Mouse (Mus musculus): Measurements from ENCODE around the gene 4931414P19Rik. TPM values are rescaled to one million over a fixed set of nuclear protein-coding genes. Genes with fewer than 3 reads are reported as not detected.

Gene 4931414P19Rik
- total RNA-seq, 2 experiments from 2014 or later, result 6.6 to 8.4 TPM

DNA sequence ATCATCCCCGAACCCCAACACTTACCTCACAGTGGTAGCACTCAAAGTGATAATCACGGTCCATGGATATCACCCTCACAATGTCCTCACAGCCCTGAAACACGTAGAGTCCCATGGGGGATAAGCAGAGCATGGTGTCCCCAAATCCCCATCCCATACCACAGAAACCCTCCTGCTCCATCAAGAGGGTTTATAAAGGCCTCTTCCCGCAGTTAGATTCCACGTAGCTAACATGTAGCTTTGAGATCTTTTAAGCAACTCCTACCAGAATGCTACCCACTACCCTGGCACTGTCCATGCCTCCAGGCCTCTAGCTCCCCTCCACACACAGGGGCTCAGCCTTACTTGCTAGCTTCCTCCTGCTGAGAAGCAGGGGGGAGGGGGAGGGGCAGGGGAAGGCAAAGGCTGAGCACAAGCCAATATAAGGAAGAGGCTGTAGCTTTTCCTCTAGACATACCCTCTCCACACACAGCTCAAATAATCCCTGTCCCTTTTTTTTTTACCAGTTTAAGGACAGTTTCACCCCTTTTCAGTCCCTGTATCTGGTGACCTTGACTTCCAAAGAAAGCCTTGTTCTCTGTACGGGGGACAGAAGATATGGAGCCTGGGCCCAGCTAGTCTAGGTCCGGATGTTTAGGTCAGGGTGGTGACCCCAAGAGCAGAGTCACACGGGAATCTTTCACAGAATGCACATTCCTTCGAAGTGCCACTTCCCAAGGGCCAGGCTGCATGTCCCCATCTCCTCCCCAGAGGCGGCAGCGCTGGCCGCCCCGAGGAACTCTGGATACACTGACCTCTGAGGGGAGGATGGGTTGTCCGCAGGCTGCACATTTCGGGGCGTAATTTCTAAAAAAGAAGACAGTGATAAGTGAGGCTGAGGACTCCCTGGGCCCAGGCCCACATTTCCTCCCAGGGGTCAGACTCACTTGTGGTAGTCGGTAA is 36.1 kb downstream of the 4931414P19Rik start:
- intact Hi-C loops (cut with DNase I), result loop anchor here (2.0 to 5.0 kb wide), 2 partner anchors 53 to 71 kb away; partner anchors contain the start of genes Cdh24, Gm17606 and Psmb11
- DNase-seq (ENCODE audit: low spot score in 2 of 2), result no peak

DNA sequence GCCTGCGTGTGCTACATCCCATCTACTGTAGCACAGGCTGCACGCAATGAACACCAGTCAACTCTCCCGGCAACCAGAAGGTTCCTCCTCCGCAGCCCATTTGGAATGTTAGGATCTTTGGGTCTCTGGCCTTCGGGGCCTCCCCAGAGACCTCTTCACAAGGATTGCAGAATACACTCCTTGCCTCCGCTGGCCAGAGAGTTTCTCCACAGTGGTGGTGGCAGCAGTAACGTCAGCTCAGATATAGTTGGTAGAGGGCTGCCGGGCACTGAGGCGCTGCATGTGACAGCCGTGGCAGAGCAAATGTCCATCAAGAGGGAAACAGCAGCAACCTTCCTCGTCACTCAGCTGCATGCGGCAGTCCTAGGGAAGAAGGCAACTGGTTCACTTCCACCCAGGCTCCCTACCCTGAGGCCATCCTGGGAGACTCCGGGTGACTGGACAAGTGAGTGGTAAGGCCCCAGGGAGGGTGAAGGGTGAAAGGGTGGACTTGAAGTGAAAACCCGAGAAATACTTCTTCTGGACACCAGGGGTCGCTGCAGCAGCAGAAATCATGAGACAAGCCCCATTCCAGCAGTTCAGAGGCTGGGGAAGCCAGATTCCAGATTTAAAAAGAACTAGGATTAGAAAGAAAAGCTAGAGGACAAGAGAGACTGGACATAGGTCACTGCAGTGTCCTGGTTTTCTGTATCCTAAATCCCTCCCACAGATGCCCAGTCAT is 36.9 kb downstream of the 4931414P19Rik start:
- intact Hi-C loops (cut with DNase I), result loop anchor here (2.0 to 5.0 kb wide), 2 partner anchors 53 to 72 kb away; partner anchors contain the start of genes Cdh24, Gm17606 and Psmb11
- peak; percentile 44 to 64 for DNase-seq (ENCODE audit: low spot score in 2 of 2)

DNA sequence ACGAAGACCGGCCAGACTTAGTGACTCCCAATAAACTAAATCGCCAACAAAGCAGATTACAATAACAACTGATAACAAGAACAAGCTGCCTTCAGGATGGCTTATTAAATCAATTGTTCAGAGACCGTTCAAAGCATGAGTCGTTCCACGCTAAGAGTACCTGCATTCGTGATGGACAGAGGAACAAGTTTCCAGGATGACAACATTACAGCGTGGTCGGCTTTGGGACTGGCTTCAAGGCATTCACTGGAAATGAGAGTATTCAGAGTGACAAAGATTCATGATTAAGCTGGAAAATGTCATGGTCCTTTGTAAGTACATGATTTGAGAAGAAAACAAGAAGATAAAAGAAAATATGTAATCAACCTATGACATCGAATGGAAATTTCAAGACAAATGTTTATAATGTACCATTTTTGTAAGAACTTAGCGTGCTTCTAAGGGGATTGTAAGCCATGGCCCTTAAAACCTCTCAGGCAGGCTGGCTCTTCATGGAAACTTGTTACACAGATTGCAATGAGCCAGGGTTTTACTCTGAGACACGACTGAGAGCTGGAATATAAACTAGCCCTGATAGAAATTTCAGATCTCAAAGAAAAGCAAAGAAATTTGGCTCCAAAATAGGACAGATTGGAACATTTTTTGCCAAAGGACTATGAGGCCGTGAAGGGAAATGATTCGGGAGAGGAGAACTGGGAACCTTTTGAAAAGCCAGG is 45.1 kb downstream of the 4931414P19Rik start:
- intact Hi-C loops (cut with DNase I), result loop anchor here (5.0 kb wide), 1 partner anchor 503 kb away; no protein-coding TSS in a partner anchor
- DNase-seq (ENCODE audit: low spot score in 2 of 2), result no peak

DNA sequence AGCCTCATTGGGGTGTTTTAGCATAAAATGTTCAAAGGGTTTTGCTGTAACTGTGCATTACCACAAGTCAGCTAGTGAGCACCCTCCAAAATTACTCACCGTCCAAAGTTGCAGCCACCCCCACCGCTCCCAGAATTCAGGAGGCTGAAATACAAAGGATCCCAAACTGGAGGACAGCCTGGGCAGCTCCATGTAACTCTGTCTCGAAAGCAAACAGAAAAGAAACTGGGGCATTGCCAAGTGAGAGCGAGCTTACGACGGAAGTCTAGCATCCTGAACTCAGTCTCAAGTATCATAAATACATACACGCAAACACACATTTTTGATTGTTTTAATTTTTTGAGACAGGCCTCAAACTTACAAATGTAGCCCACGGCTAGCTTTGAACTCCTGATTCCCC is 48.5 kb downstream of the 4931414P19Rik start:
- intact Hi-C loops (cut with DNase I), result no loop called here
- DNase-seq (ENCODE audit: low spot score in 2 of 2), result no peak

DNA sequence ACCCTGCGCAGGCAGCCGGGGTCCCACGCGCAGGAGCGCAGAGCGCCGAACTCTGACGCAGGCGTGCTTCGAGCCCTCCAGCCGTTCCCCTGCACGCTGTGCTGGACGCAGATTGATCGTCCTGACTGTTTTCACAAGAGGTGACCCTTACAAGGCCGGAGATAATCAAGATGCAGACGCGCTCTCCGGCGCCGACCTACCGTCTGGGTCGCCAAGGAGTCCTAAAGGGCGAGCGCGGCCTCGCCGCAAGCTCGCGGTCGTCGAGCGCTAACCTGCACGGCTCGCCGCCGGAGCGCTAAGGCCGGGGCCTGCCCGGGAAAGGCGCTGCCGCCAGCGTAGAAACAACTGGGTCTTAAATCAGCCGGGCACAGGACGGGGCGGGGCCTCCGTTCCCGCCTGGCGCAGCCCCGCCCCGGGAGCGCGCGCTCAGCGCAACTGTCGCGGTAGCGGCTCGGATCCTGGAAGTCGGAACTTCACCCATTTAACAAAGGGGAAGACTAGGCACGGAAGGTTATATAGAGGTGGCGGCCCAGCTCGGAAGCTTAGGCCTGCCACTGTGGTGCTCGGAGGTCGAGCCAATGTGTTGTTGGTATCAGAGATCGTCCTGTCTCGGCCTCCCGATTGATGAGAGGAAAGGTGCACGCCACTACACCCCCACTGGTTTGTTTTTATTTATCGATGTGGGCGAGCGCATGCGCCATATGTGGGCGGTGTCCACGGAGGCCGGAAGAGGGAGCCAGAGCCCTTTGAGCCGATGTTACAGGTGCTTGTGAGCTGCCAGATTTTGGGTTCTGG is 51.6 kb downstream of the 4931414P19Rik start, which contains the start of gene Haus4:
Gene Haus4, minus strand, starts transcription at position 642 of the 795 bp plus-strand sequence.
- intact Hi-C loops (cut with DNase I), result no loop called here

DNA sequence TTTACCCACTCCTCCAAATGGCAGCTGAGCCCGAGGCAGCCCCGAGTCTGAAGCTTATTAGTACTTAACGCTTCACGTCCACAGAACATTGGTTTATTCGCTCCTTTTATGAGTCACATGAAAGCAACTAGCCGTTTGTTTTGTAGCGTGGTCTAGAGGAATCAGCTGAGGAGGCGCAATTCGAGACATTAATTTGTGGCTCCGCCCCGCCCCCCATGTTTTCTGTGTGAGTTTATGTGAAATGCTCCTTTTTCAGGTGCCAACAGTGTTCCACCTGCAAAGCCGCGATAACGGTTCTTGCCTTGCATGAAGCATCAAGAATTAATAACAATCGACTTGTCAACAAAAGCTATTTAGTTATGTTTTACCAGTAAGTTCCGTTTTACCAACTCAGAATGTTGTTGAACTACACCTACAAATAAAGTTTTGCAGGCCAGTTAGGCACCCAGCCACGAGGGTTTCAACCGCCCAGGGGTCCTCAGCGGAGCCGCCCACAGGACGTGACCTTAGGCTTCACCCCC is 52.3 kb downstream of the 4931414P19Rik start:
- DNase-seq (ENCODE audit: low spot score in 2 of 2), result no peak
- intact Hi-C loops (cut with DNase I), result no loop called here

More for the DNA sequence above, 51.6 kb downstream of the 4931414P19Rik start, which contains the start of gene Haus4:
- peak; percentile 60 to 70 for DNase-seq (ENCODE audit: low spot score in 2 of 2)

DNA sequence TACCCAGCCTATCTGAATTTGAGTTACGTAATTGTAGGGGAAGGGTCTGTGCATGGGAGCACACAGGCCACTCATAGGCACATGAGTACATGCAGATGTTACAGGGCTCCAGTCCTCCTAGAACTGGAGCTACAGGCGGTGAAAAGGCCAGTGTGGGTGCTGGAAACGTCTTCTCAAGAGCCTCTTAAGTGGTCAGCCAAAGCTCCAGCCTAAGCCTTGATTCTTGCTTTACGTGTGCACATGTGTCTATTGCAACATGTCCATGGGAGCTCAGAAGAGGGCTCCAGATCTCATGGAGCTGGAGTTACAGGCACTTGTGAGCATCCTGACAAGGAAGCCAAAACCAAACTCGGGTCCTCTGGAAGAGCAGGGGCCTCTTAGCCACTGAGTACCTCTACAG is 61.1 kb downstream of the 4931414P19Rik start:
- intact Hi-C loops (cut with DNase I), result no loop called here
- DNase-seq (ENCODE audit: low spot score in 2 of 2), result no peak

DNA sequence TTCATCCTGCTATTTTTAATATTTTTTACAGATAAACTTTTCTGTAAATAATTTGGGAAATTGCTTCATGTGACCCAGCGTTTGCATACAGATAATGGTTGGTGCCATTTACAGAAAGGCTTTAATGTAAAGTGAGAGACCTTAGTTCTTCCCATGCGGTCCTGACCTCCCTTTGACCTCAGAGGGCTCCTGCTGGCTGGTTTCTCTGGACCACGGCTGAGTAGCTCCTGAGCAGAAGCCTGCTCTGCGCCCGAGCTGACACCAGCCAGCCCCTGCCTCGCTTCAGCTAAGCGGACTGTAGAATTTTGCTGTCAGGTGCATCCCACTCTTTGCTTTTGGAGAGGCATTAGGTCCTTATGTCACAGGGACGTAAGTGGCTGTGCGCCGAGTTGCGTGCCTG is 65.0 kb downstream of the 4931414P19Rik start:
- DNase-seq (ENCODE audit: low spot score in 2 of 2), result no peak
- intact Hi-C loops (cut with DNase I), result no loop called here

DNA sequence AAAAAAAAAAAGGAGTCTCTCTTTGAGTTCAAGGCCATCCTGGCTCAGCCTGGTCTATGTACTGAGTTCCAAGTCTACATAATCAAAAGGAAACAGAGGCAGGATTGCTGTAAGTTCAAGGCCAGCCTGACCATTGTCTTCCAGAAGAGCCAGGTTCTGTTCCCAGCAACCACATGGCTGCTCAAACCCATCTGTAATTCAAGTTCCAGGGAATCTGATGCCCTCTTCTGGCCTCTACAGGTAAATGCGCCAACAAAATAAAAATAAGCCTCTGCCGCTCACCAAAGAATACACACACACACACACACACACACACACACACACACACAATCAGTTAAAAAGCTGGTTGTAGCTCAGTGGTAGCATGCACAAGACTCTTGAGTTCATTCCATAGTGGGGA is 67.2 kb downstream of the 4931414P19Rik start:
- DNase-seq (ENCODE audit: low spot score in 2 of 2), result no peak
- intact Hi-C loops (cut with DNase I), result no loop called here

Small RNA genes lying within 50 kb of the gene (microRNA-seq; reads per million reads assigned to microRNA genes)
- not detected for gene Mir686
- gene Mir6948, result 1.5 reads per million

Other genes starting within 250 kb of the 4931414P19Rik start
- gene Oxa1l, start 245.2 kb downstream of the 4931414P19Rik start, total RNA-seq (2021), result 10 to 100 TPM; 52.2 to 52.3 TPM
- 1 to 10 TPM; 1.9 TPM for gene Slc7a7, start 188.2 kb downstream of the 4931414P19Rik start, total RNA-seq (2021)
- 10 to 100 TPM; 84.6 to 88.0 TPM for gene Mrpl52, start 179.1 kb downstream of the 4931414P19Rik start, total RNA-seq (2021)
- gene Mmp14, start 174.4 kb downstream of the 4931414P19Rik start, total RNA-seq (2021), result 10 to 100 TPM in 1 of 2 experiments, 1 to 10 TPM in 1; 7.2 to 10.8 TPM
- 10 to 100 TPM; 24.1 to 24.4 TPM for gene Lrp10, start 141.9 kb downstream of the 4931414P19Rik start, total RNA-seq (2021)
- gene Rem2, start 129.9 kb downstream of the 4931414P19Rik start, total RNA-seq (2021), result 1 to 10 TPM; 7.0 to 7.7 TPM
- gene Prmt5, start 88.5 kb downstream of the 4931414P19Rik start, total RNA-seq (2021), result 10 to 100 TPM; 47.7 to 58.0 TPM
- gene Haus4, start 51.4 kb downstream of the 4931414P19Rik start, total RNA-seq (2021), result 1 to 10 TPM; 1.6 to 4.7 TPM
- gene Ajuba, start 28.4 kb downstream of the 4931414P19Rik start, total RNA-seq (2021), result 1 to 10 TPM; 1.5 to 2.0 TPM
- 100 to 1,000 TPM; 164 to 176 TPM for gene Psmb5, start 12.0 kb upstream of the 4931414P19Rik start, total RNA-seq (2021)
- gene Psmb11, start 15.4 kb upstream of the 4931414P19Rik start, total RNA-seq (2021), result under 1 TPM; 0.27 to 0.30 TPM
- gene Gm17606, start 35.0 kb upstream of the 4931414P19Rik start, total RNA-seq (2021), result not detected
- gene Cdh24, start 35.4 kb upstream of the 4931414P19Rik start, total RNA-seq (2021), result 1 to 10 TPM; 7.0 to 9.6 TPM
- 10 to 100 TPM; 22.6 to 23.1 TPM for gene 1700123O20Rik, start 80.2 kb upstream of the 4931414P19Rik start, total RNA-seq (2021)
- gene Acin1, start 80.9 kb upstream of the 4931414P19Rik start, total RNA-seq (2021), result 100 to 1,000 TPM; 126 to 237 TPM
- not detected for gene Gm29776, start 92.8 kb upstream of the 4931414P19Rik start, total RNA-seq (2021)
- gene Cebpe, start 106.2 kb upstream of the 4931414P19Rik start, total RNA-seq (2021), result not detected
- gene Slc7a8, start 176.0 kb upstream of the 4931414P19Rik start, total RNA-seq (2021), result 10 to 100 TPM; 54.7 to 64.8 TPM
- not detected for gene Rnf212b, start 208.1 kb upstream of the 4931414P19Rik start, total RNA-seq (2021)

All from left cerebral cortex, postnatal 36 days (tissue).